Mouse (Mus musculus) retina, postnatal 1 day (tissue): ENCODE data around the gene Smim4.

ENCODE experiments used
- DNase-seq: peaks from one replicate; pipeline ENCODE4 v3.0.0-alpha.2; 2012

Smim4 gene

GRCm38 (mm10) chr14:31128826-31129219 is at the start of gene Smim4:
Gene Smim4 (minus strand): TSS chr14:31128956.
- DNase-seq: peak; percentile 100

- DNase-seq: no peak
These were observed 49.0 kb upstream of the Smim4 start for GRCm38 (mm10) chr14:31177715-31178114.

- DNase-seq: no peak
These were observed 48.5 kb upstream of the Smim4 start for GRCm38 (mm10) chr14:31177287-31177686.

- DNase-seq: no peak
These were observed 44.8 kb upstream of the Smim4 start for GRCm38 (mm10) chr14:31173537-31173936.

- no peak for DNase-seq
These were observed 44.2 kb upstream of the Smim4 start for GRCm38 (mm10) chr14:31172781-31173455.

GRCm38 (mm10) chr14:31171821-31172220 is 43.1 kb upstream of the Smim4 start:
- DNase-seq: no peak

GRCm38 (mm10) chr14:31171386-31171785 is 42.6 kb upstream of the Smim4 start:
- no peak for DNase-seq

- DNase-seq: no peak
These were observed 42.2 kb upstream of the Smim4 start for GRCm38 (mm10) chr14:31170963-31171362.

GRCm38 (mm10) chr14:31169508-31169907 is 40.8 kb upstream of the Smim4 start:
- no peak for DNase-seq

GRCm38 (mm10) chr14:31168425-31168824 is 39.7 kb upstream of the Smim4 start, which contains the start of gene Stab1:
Gene Stab1 (minus strand): TSS chr14:31168641.
- no peak for DNase-seq

GRCm38 (mm10) chr14:31166827-31167226 is 38.1 kb upstream of the Smim4 start:
- peak; percentile 28 for DNase-seq

- DNase-seq: peak; percentile 10
These were observed 37.4 kb upstream of the Smim4 start for GRCm38 (mm10) chr14:31165991-31166630.

- no peak for DNase-seq
These were observed 36.7 kb upstream of the Smim4 start for GRCm38 (mm10) chr14:31165458-31165857.

GRCm38 (mm10) chr14:31165010-31165409 is 36.3 kb upstream of the Smim4 start:
- DNase-seq: no peak

- no peak for DNase-seq
These were observed 35.3 kb upstream of the Smim4 start for GRCm38 (mm10) chr14:31164067-31164466.

- no peak for DNase-seq
These were observed 32.9 kb upstream of the Smim4 start for GRCm38 (mm10) chr14:31161638-31162037.

- no peak for DNase-seq
These were observed 32.4 kb upstream of the Smim4 start for GRCm38 (mm10) chr14:31161191-31161590.

- no peak for DNase-seq
These were observed 31.7 kb upstream of the Smim4 start for GRCm38 (mm10) chr14:31160196-31161150.

- no peak for DNase-seq
These were observed 16.9 kb upstream of the Smim4 start for GRCm38 (mm10) chr14:31145694-31146093.

- peak; percentile 27 for DNase-seq
These were observed 12.3 kb upstream of the Smim4 start for GRCm38 (mm10) chr14:31141011-31141410.

- DNase-seq: no peak
These were observed 11.4 kb upstream of the Smim4 start for GRCm38 (mm10) chr14:31140141-31140540.

GRCm38 (mm10) chr14:31139666-31140065 is 10.9 kb upstream of the Smim4 start:
- no peak for DNase-seq

GRCm38 (mm10) chr14:31138897-31139429 is 10.2 kb upstream of the Smim4 start:
- no peak for DNase-seq
